Mouse (Mus musculus): ENCODE measurements around the gene Gdf11.

DNA sequence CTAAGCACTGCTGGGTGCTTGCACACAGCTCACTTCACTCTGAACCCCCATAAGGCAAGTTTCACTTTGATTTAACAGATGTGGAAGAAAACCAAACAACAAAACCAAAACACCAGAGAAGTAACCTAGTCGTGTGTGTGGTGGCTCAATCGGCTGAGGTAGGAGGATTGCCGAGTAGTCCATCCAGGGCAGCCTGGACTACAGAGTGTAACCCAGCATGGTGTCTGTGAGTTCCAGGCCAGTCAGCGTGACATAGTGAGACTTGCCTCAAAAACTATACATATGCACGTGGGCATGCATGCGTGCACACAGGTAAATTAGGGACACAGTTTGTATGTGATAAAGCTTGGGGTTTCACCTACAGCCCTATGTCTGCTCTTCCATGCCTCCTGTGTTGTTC, 25.9 kb upstream of the Gdf11 start:
- TF ChIP-seq GATA1 (IDR thresholded peaks at IDR 0.05; ENCODE audit: borderline replicate concordance, low read length) (no peak), FLI1 (IDR thresholded peaks at IDR 0.05; ENCODE audit: low read length) (no peak)
